Mouse (Mus musculus): ENCODE measurements around the gene Alox12. TPM values are rescaled to one million over a fixed set of nuclear protein-coding genes. Genes with fewer than 3 reads are reported as not detected.

Alox12 gene
- total and polyA plus RNA-seq, 2 experiments from 2014 or later = 2.3 to 2.5 TPM

GRCm38 (mm10) chr11:70207283-70207682, 47.9 kb downstream of the Alox12 start:
- no peak for DNase-seq (ENCODE audit: low spot score)
- 53% methylated on average over 7 of the region's 7 CpGs for WGBS
- H3K27me3 ChIP-seq (ENCODE audit: control insufficient read depth, insufficient read depth, low read length) = peaks cover 9% of the 10 kb centered on the region
- 0 out of 2 replicates have a peak, but pooled peaks have one; percentile 44 for ATAC-seq (ENCODE audit: insufficient read depth, low read depth)
- no peak overlapping the region for H3K4me2 ChIP-seq (ENCODE audit: low read depth, low read length)
- TF ChIP-seq EP300 (IDR thresholded peaks at IDR 0.05; ENCODE audit: low read depth) = no peak
- TF ChIP-seq CTCF (IDR thresholded peaks at IDR 0.05; ENCODE audit: low read depth) = no peak
- no peak overlapping the region for H3K27ac ChIP-seq (ENCODE audit: low read depth)
- H3K36me3 ChIP-seq (replicated peaks; ENCODE audit: control insufficient read depth, insufficient read depth, low read length) = no peaks in the 10 kb centered on the region
- H3K4me3 ChIP-seq (ENCODE audit: low read depth, low read length) = no peak overlapping the region
- H3K9ac ChIP-seq (replicated peaks; ENCODE audit: low read depth, low read length) = no peak overlapping the region
- H3K4me1 ChIP-seq (ENCODE audit: control insufficient read depth, insufficient read depth) = no peaks in the 10 kb centered on the region
- no peaks in the 10 kb centered on the region for H3K9me3 ChIP-seq (replicated peaks; ENCODE audit: control insufficient read depth, low read length)

GRCm38 (mm10) chr11:70206801-70207200, 48.4 kb downstream of the Alox12 start:
- no peaks in the 10 kb centered on the region for H3K4me1 ChIP-seq (ENCODE audit: control insufficient read depth, insufficient read depth)
- H3K27ac ChIP-seq (ENCODE audit: low read depth) = no peak overlapping the region
- peaks cover 5% of the 10 kb centered on the region; the same call in 1 of the 2 replicates for H3K27me3 ChIP-seq (ENCODE audit: control insufficient read depth, insufficient read depth, low read length)
- H3K4me3 ChIP-seq (ENCODE audit: low read depth, low read length) = no peak overlapping the region
- H3K9ac ChIP-seq (replicated peaks; ENCODE audit: low read depth, low read length) = no peak overlapping the region
- no peaks in the 10 kb centered on the region for H3K36me3 ChIP-seq (replicated peaks; ENCODE audit: control insufficient read depth, insufficient read depth, low read length)
- H3K4me2 ChIP-seq (ENCODE audit: low read depth, low read length) = no peak overlapping the region
- DNase-seq (ENCODE audit: low spot score) (no peak), ATAC-seq (ENCODE audit: insufficient read depth, low read depth) (no peak)
- WGBS = 60% methylated on average over 2 of the region's 2 CpGs
- no peak for TF ChIP-seq CTCF (IDR thresholded peaks at IDR 0.05; ENCODE audit: low read depth)
- no peak for TF ChIP-seq EP300 (IDR thresholded peaks at IDR 0.05; ENCODE audit: low read depth)
- no peaks in the 10 kb centered on the region for H3K9me3 ChIP-seq (replicated peaks; ENCODE audit: control insufficient read depth, low read length)

- ATAC-seq (ENCODE audit: insufficient read depth, low read depth) = peak; percentile 49; the same call in 1 of the 2 replicates
Observed at GRCm38 (mm10) chr11:70201691-70202090, 53.5 kb downstream of the Alox12 start.

GRCm38 (mm10) chr11:70200036-70200608, 55.0 kb downstream of the Alox12 start:
- H3K9me3 ChIP-seq (replicated peaks; ENCODE audit: control insufficient read depth, low read length) = no peaks in the 10 kb centered on the region
- H3K27me3 ChIP-seq (ENCODE audit: control insufficient read depth, insufficient read depth, low read length) = peaks cover 5% of the 10 kb centered on the region; the same call in 1 of the 2 replicates
- WGBS = 85% methylated on average over 5 of the region's 5 CpGs
- H3K4me2 ChIP-seq (ENCODE audit: low read depth, low read length) = no peak overlapping the region
- H3K9ac ChIP-seq (replicated peaks; ENCODE audit: low read depth, low read length) = no peak overlapping the region
- no peak overlapping the region for H3K27ac ChIP-seq (ENCODE audit: low read depth)
- no peak overlapping the region for H3K4me3 ChIP-seq (ENCODE audit: low read depth, low read length)
- DNase-seq (ENCODE audit: low spot score) (no peak), ATAC-seq (ENCODE audit: insufficient read depth, low read depth) (no peak)
- no peak for TF ChIP-seq EP300 (IDR thresholded peaks at IDR 0.05; ENCODE audit: low read depth)
- TF ChIP-seq CTCF (IDR thresholded peaks at IDR 0.05; ENCODE audit: low read depth) = no peak
- H3K4me1 ChIP-seq (ENCODE audit: control insufficient read depth, insufficient read depth) = no peaks in the 10 kb centered on the region
- H3K36me3 ChIP-seq (replicated peaks; ENCODE audit: control insufficient read depth, insufficient read depth, low read length) = no peaks in the 10 kb centered on the region

More at GRCm38 (mm10) chr11:70201691-70202090, 53.5 kb downstream of the Alox12 start:
- 34% methylated on average over 5 of the region's 5 CpGs for WGBS
- peak; percentile 75 for DNase-seq (ENCODE audit: low spot score)
- TF ChIP-seq CTCF (IDR thresholded peaks at IDR 0.05; ENCODE audit: low read depth) (peak; percentile 82), EP300 (IDR thresholded peaks at IDR 0.05; ENCODE audit: low read depth) (no peak)
- Histone ChIP-seq H3K4me1 (ENCODE audit: control insufficient read depth, insufficient read depth) (no peaks in the 10 kb centered on the region), H3K4me3 (ENCODE audit: low read depth, low read length) (no peak overlapping the region), H3K4me2 (ENCODE audit: low read depth, low read length) (no peak overlapping the region), H3K27me3 (ENCODE audit: control insufficient read depth, insufficient read depth, low read length) (peaks cover 8% of the 10 kb centered on the region; the same call in 1 of the 2 replicates), H3K36me3 (replicated peaks; ENCODE audit: control insufficient read depth, insufficient read depth, low read length) (no peaks in the 10 kb centered on the region), H3K9ac (replicated peaks; ENCODE audit: low read depth, low read length) (no peak overlapping the region), H3K27ac (ENCODE audit: low read depth) (no peak overlapping the region), H3K9me3 (replicated peaks; ENCODE audit: control insufficient read depth, low read length) (no peaks in the 10 kb centered on the region)

GRCm38 (mm10) chr11:70199107-70199506, 56.0 kb downstream of the Alox12 start:
- ATAC-seq (ENCODE audit: insufficient read depth, low read depth) = no peak
- H3K4me3 ChIP-seq (ENCODE audit: low read depth, low read length) = no peak overlapping the region
- H3K4me2 ChIP-seq (ENCODE audit: low read depth, low read length) = no peak overlapping the region
- no peak overlapping the region for H3K27ac ChIP-seq (ENCODE audit: low read depth)
- H3K9me3 ChIP-seq (replicated peaks; ENCODE audit: control insufficient read depth, low read length) = no peaks in the 10 kb centered on the region
- H3K9ac ChIP-seq (replicated peaks; ENCODE audit: low read depth, low read length) = no peak overlapping the region
- no peaks in the 10 kb centered on the region for H3K36me3 ChIP-seq (replicated peaks; ENCODE audit: control insufficient read depth, insufficient read depth, low read length)
- WGBS = 76% methylated on average over 8 of the region's 8 CpGs
- H3K4me1 ChIP-seq (ENCODE audit: control insufficient read depth, insufficient read depth) = no peaks in the 10 kb centered on the region
- H3K27me3 ChIP-seq (ENCODE audit: control insufficient read depth, insufficient read depth, low read length) = peaks cover 5% of the 10 kb centered on the region; the same call in 1 of the 2 replicates
- TF ChIP-seq CTCF (IDR thresholded peaks at IDR 0.05; ENCODE audit: low read depth) (no peak), EP300 (IDR thresholded peaks at IDR 0.05; ENCODE audit: low read depth) (no peak)
- no peak for DNase-seq (ENCODE audit: low spot score)

- H3K27me3 ChIP-seq (ENCODE audit: control insufficient read depth, insufficient read depth, low read length) = peaks cover 5% of the 10 kb centered on the region; the same call in 1 of the 2 replicates
- 78% methylated on average over 3 of the region's 3 CpGs for WGBS
- DNase-seq (ENCODE audit: low spot score) = no peak
Observed at GRCm38 (mm10) chr11:70198332-70198731, 56.8 kb downstream of the Alox12 start.

More at GRCm38 (mm10) chr11:70198332-70198731, 56.8 kb downstream of the Alox12 start:
- Histone ChIP-seq H3K4me3 (ENCODE audit: low read depth, low read length) (no peak overlapping the region), H3K36me3 (replicated peaks; ENCODE audit: control insufficient read depth, insufficient read depth, low read length) (no peaks in the 10 kb centered on the region), H3K27ac (ENCODE audit: low read depth) (no peak overlapping the region), H3K9me3 (replicated peaks; ENCODE audit: control insufficient read depth, low read length) (no peaks in the 10 kb centered on the region), H3K9ac (replicated peaks; ENCODE audit: low read depth, low read length) (no peak overlapping the region), H3K4me2 (ENCODE audit: low read depth, low read length) (no peak overlapping the region), H3K4me1 (ENCODE audit: control insufficient read depth, insufficient read depth) (no peaks in the 10 kb centered on the region)
- TF ChIP-seq EP300 (IDR thresholded peaks at IDR 0.05; ENCODE audit: low read depth) (no peak), CTCF (IDR thresholded peaks at IDR 0.05; ENCODE audit: low read depth) (no peak)
- ATAC-seq (ENCODE audit: insufficient read depth, low read depth) = no peak

Data from heart, postnatal 0 days (tissue).